Mouse (Mus musculus) ES-Bruce4 (cell line): ENCODE measurements at regions not wholly inside any gene's neighbourhood (a gene's known extent, or its start where the extent isn't known, plus 50 kb on each side); places are given as distances from the start of the nearest gene placed in this dataset.

Source experiments
- H3K27ac ChIP-seq: 2 replicates; pipeline ENCODE4 v1.5.1; 2012; ENCODE audit warnings: low read length, inconsistent platforms; ENCODE audit not compliant: insufficient read depth
- H3K27me3 ChIP-seq: 2 replicates; pipeline ENCODE4 v1.6.1; 2012; ENCODE audit warnings: mild to moderate bottlenecking, low read length, inconsistent platforms; ENCODE audit not compliant: control insufficient read depth, poor library complexity, insufficient read depth, severe bottlenecking
- H3K36me3 ChIP-seq: 2 replicates; pipeline ENCODE4 v1.6.1; 2012; ENCODE audit warnings: inconsistent platforms, mild to moderate bottlenecking, low read length, moderate library complexity; ENCODE audit not compliant: control insufficient read depth, poor library complexity, insufficient read depth, severe bottlenecking
- H3K4me1 ChIP-seq: one replicate; pipeline ENCODE4 v1.8.1; 2011; ENCODE audit warnings: low read length; ENCODE audit not compliant: control insufficient read depth, insufficient read depth
- H3K4me3 ChIP-seq: 2 replicates; pipeline ENCODE4 v1.5.1; 2011; ENCODE audit warnings: low read depth, mild to moderate bottlenecking, low read length
- H3K9ac ChIP-seq: 2 replicates; pipeline ENCODE4 v1.6.1; 2012; ENCODE audit warnings: low read depth, mild to moderate bottlenecking, inconsistent platforms; ENCODE audit not compliant: poor library complexity, severe bottlenecking
- H3K9me3 ChIP-seq: replicated peaks from 2 replicates; pipeline ENCODE4 v1.6.1; 2012; ENCODE audit warnings: mild to moderate bottlenecking, low read length, inconsistent platforms; ENCODE audit not compliant: control insufficient read depth, poor library complexity, insufficient read depth, severe bottlenecking
- CTCF ChIP-seq: IDR thresholded peaks from one replicate; pipeline ENCODE4 v1.8.1; 2011; ENCODE audit warnings: low read depth, low read length
- EP300 ChIP-seq: IDR thresholded peaks from 2 replicates; pipeline ENCODE4 v1.6.1; 2011; ENCODE audit warnings: low read depth, low read length; ENCODE audit not compliant: insufficient read depth
- POLR2A ChIP-seq: IDR thresholded peaks from one replicate; pipeline ENCODE4 v1.8.1; 2011; ENCODE audit warnings: low read length; ENCODE audit not compliant: insufficient read depth

DNA sequence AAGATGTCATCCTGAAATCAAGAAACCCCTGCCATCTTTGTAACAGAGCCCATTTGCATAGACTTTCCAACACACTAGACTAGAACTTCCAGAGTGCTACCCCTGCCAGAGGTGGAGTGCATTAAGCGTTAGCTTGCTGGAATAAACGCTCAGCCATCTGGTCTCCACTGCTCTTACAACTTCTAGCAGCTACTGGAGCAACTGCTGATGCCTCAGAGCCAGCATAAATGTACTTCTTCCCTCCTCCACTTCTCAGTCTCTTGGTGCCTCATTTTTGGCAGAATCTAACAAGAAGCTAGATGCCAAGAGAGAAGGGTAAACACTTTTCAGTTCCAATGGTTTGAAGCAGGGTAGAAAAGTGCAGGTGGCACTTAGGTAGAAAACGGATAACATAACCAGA, 385.1 kb downstream of the Kcnh5 start:
- Histone ChIP-seq H3K4me1 (no peaks in the 10 kb centered on the region), H3K27ac (no peak overlapping the region), H3K9me3 (no peaks in the 10 kb centered on the region), H3K4me3 (no peak overlapping the region), H3K36me3 (no peaks in the 10 kb centered on the region), H3K27me3 (no peaks in the 10 kb centered on the region), H3K9ac (no peak overlapping the region)
- TF ChIP-seq CTCF = no peak
- no peak for TF ChIP-seq EP300
- no peak for TF ChIP-seq POLR2A

DNA sequence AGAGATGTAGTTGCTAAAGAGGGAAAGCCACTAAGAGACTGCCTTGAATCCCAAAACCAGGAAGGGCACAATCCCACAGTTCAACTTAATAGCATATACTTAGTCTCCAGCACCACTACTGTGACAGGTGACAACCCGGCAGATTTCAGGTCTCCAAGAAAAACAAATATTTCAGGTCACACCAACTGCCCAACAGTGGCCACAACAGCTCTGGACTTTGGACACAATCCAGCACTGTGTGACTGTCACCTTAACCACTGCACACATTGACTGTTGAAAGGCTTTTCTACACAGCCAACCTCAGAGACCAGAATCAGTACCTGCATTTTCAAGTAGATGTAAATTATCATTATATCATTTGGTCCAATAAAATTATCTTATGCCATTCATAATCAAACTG, 414.8 kb downstream of the Kcnh5 start:
- TF ChIP-seq CTCF (no peak), POLR2A (no peak), EP300 (no peak)
- no peak overlapping the region for H3K27ac ChIP-seq
- no peak overlapping the region for H3K9ac ChIP-seq
- H3K4me3 ChIP-seq = no peak overlapping the region
- no peaks in the 10 kb centered on the region for H3K9me3 ChIP-seq
- H3K4me1 ChIP-seq = no peaks in the 10 kb centered on the region
- no peaks in the 10 kb centered on the region for H3K36me3 ChIP-seq
- no peaks in the 10 kb centered on the region for H3K27me3 ChIP-seq

GRCm38 (mm10) chr12:74745051-74745450, 428.9 kb upstream of the Gm11042 start:
- no peaks in the 10 kb centered on the region for H3K36me3 ChIP-seq
- no peak overlapping the region for H3K4me3 ChIP-seq
- H3K27me3 ChIP-seq = no peaks in the 10 kb centered on the region
- H3K27ac ChIP-seq = no peak overlapping the region
- H3K9ac ChIP-seq = no peak overlapping the region
- no peaks in the 10 kb centered on the region for H3K9me3 ChIP-seq
- TF ChIP-seq POLR2A (no peak), EP300 (no peak), CTCF (no peak)
- no peaks in the 10 kb centered on the region for H3K4me1 ChIP-seq

DNA sequence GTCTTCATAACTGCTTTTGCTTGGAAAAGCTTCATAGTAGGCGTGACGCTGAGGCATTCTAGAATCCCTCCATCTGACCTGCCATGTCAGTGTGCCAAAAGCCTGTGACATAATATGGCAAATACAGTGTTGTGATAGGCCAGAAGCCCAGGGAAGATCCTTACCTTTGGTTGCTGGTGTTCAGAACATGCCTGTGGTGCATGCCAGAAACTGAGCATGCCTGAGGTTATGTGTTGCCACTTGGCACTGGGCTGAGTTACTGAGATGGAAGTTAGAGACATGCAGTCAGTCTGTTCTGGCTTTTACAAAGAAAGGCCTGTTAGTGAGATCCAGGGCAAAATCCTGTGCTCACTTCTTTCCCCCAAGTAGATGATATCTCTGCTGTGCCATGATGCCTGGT, 412.7 kb upstream of the Gm11042 start:
- no peaks in the 10 kb centered on the region for H3K4me1 ChIP-seq
- H3K9ac ChIP-seq = no peak overlapping the region
- H3K4me3 ChIP-seq = no peak overlapping the region
- H3K36me3 ChIP-seq = no peaks in the 10 kb centered on the region
- TF ChIP-seq CTCF (no peak), POLR2A (no peak), EP300 (no peak)
- no peaks in the 10 kb centered on the region for H3K27me3 ChIP-seq
- no peaks in the 10 kb centered on the region for H3K9me3 ChIP-seq
- no peak overlapping the region for H3K27ac ChIP-seq

DNA sequence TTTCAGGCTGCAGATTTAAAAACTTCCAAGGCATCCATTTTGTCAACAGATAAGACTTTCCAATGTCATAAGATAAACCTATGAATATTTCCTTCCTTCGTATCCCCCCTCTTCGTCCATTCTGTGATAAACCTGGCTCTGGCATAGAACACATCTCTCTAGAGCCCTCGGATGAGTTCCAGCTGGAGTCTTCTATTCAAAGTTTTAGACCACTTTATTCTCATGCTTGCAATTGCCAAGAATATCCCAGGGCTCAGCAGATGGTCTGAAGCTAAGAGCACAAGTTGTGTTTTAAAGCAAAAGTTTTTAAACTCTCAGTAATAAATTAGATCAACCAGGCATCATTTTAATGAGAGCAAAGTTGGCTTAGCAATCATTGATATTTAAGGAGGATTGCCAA, 363.0 kb upstream of the Gm11042 start:
- Histone ChIP-seq H3K36me3 (no peaks in the 10 kb centered on the region), H3K4me3 (no peak overlapping the region), H3K9me3 (no peaks in the 10 kb centered on the region), H3K27me3 (no peaks in the 10 kb centered on the region), H3K27ac (no peak overlapping the region), H3K4me1 (no peaks in the 10 kb centered on the region), H3K9ac (no peak overlapping the region)
- TF ChIP-seq EP300 (no peak), CTCF (no peak), POLR2A (no peak)

- Histone ChIP-seq H3K9ac (no peak overlapping the region), H3K4me1 (no peaks in the 10 kb centered on the region), H3K27me3 (no peaks in the 10 kb centered on the region), H3K4me3 (no peak overlapping the region), H3K36me3 (no peaks in the 10 kb centered on the region), H3K27ac (no peak overlapping the region), H3K9me3 (no peaks in the 10 kb centered on the region)
- TF ChIP-seq POLR2A = no peak
- TF ChIP-seq CTCF = no peak
- no peak for TF ChIP-seq EP300
Measured at GRCm38 (mm10) chr12:74677835-74678234, 361.6 kb upstream of the Gm11042 start.
